Mouse (Mus musculus) frontal cortex, postnatal 36 days (tissue): ENCODE measurements at regions not wholly inside any gene's neighbourhood (a gene's known extent, or its start where the extent isn't known, plus 50 kb on each side); places are given as distances from the start of the nearest gene placed in this dataset.
"Not testable (repeated sequence)": the region's sequence is repeated elsewhere in the genome, so short reads cannot be mapped to it uniquely, and the experiment has no call there.

Experiments used
- DNase-seq, 2 experiments: peaks; one replicate each; pipeline ENCODE4 v3.0.0; 2022; ENCODE audit warnings: low spot score in 2 of 2

DNA sequence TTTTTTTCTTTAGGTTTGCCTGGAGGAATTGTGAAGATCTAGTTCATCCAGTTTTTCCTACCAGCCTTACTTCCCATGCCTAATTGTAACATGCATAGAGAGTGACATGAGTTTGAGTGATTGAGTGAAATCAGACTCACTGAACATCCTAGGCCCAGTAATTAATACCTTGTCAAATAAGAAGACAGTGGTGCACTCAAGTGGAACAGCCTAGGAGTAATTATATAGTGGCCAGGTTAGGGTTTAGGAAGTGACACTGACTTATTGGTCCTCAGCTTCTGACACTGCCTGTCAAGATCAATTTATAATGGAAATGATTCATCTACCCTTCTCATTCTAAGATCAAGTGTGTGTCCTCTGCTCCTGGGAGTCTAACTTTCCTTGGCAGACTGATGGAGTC is 250.8 kb downstream of the Tpbg start:
- DNase-seq = no peak

DNA sequence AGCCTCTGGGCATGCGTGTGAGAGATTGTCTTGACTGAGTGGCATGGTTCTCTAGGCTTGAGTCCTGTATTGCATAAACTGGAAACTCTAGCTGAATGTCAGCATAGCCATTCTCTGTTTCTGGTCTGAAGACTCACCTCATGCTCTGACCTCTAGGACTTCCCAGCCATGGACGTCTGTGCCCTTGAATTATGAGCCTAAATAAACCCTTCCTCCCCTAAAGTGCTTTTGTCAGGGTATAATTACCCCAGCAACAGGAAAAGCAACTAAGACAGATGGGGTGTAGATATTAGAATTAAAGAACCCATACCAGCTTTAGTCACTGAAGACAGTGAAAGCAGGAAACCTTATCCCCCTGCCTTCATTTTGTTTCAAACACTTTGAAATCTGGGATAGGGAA is 253.3 kb downstream of the Tpbg start:
- no peak for DNase-seq

DNA sequence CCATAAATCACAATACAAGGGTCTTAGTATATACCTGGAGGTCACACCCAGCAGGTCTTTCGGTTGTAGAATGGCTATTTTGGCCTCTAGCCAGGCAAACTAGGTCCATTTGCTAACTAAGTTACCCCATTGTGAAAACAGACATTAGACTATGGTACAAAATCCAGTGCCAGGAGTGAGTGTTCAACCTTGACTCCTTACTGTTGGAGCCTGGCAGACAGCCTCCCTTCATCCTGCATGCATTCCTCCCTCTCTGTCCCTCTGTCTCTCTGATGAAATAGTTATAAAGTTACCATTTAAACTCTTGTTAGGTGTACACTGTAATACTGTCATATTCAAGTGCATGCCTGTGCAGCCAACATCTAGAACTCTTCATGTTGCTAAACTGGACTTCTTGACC is 254.1 kb downstream of the Tpbg start:
- DNase-seq = no peak

DNA sequence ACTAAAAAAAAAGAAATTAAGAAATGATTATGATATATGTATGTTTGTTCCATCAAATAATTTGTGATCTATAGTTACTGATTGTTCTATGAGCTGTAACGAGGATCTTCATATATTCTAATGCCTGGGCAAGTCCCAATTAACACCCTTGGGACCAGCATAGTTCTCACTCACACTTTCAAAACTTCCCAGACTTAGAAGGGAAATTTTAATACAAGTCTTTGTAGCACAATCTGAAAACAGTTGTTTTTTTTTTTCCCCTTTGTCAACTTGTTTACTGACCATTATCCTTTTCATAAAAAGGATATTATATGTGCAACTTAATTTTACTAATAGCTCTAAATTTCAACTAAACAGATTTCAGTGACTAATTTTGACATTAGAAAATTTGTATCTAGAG is 257.1 kb downstream of the Tpbg start:
- no peak for DNase-seq

DNA sequence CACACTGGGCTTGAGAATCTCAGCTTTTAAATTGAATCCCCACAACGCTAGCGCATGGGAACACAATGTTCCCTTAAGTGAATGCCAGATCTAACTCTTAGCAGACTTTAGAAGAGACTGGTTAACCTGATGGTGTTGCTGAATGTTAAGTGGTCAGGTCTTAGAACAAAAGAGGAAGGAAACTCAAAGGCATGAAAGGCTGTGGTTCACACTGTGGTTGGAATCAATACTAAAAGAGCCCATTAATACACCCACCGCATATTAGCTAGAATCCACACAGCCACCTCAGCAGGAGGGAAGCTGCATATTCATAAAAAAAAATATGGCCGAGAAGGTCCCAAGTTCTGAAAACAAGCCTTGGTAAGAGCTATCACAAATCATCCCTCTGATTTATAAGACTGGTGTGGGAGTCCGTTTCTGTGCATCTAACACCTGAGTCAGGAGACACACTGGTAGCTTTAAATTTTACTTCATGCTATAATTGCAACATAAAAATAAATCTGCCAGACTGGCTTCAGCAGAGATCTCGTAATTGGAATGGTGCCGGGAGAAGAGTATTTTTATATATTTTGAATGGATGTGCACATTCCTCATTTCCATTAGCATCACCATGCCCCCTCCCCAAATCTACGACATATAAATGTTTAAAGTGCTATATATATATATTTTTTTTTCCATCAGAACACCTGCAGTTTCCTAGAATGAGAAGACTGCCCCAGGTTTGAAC is 259.3 kb downstream of the Tpbg start:
- peak in 1 of 2 experiments; percentile 14 for DNase-seq

DNA sequence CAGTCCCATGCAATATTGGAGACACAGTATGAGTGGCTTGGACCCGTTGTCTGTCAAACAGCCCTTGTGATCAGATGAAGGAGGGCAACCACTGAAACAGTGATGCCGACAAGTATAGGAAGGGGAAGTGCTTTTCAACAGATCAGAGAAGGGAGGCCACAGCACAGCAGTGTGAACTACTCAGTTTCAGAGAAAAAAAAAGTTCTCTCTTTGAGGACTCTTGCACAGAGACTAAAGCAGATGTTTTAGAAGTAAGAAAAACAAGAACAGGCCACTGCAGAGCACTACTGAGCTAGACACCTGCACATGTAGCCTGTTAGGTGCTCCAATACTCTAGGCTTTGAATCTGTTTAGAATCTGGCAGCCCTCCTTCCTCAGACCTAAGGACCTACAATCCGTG is 261.4 kb downstream of the Tpbg start:
- no peak for DNase-seq

DNA sequence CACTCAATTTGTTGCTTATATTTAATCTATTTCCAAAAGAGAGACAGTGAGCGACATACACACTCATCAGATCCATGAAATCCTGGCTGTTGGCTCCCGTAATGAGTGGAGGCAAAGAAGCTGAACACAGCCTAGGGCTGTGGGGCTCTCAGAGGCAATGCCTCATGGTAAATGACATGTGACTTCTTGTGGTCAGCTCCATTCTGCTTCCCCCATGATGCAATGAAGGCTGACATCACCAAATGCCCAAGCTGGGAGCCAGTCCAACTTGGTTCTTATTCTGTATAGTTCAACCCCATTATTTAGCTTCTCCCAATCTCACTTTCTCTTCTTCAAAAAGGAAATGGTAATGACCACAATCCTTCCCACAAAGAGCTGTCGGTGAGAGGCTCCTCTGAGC is 262.5 kb downstream of the Tpbg start:
- no peak for DNase-seq

DNA sequence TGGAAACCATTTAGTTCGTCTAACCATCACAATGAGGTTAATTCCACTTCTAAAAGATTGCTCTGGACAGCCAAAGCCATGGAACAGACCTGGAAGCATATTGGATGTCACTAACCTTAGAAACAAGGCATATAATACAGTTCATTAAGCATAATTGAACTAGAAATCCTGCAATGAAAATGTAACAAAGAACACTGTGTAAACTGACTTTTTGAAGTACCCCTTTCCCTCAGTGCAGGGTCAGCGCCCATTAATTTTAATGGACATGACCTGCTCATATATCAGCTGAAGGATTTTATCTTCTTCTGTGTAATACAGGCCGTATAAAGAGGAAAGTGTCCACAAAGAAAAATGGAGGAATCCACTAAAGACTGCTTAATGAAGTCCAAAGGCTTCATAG is 263.7 kb downstream of the Tpbg start:
- no peak for DNase-seq

DNA sequence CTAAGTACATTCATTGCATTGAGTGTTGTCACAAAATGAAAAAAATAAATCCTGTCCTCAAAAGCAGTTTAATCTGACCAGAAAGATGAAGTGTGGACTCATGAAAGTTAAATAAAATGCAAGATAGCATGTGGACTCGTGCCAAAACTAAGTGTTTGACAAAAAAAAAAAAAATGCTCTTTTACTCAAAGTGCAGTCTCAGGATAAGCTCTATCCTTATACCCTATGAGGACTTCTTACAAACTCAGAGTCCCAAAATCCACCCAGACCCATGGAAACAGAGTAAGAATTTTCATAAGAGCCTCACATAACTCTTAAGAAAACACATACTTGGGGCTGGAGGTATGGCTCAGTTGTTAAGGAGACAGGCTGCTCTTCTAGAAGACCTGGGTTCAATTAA is 267.7 kb downstream of the Tpbg start:
- no peak for DNase-seq

DNA sequence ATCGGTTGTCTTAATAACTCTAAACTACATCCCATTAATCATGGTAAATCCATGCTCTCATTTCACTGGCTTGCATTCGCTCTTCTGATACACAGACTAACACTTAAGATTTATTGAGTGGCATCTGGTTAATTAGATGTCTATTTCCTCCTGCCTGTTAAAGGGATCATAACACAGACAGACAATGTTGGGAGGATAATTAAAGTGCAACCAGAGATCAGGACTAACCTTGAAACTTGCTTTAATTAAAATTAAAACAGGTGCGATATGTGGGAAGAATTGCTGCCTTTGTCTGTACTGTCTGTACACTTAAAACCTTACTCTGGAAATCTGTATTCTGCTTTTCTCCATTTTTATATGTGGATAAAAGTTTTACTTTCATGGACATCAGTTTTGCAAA is 277.2 kb downstream of the Tpbg start:
- no peak for DNase-seq

DNA sequence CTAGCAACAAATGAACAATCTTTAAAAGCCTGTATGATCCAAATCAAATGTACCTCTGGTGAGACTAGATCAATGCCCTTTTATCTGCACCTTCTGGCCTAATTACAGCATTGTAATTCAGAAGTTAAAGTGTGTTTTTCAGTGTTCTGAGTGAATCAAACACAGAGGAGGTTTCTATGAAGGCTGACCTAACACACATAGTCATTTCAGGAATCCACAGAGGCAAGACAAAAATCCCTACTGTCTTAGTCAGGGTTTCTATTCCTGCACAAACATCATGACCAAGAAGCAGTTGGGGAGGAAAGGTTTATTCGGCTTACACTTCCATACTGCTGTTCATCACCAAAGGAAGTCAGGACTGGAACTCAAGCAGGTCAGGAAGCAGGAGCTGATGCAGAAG is 293.4 kb downstream of the Tpbg start:
- not testable (repeated sequence) for DNase-seq

DNA sequence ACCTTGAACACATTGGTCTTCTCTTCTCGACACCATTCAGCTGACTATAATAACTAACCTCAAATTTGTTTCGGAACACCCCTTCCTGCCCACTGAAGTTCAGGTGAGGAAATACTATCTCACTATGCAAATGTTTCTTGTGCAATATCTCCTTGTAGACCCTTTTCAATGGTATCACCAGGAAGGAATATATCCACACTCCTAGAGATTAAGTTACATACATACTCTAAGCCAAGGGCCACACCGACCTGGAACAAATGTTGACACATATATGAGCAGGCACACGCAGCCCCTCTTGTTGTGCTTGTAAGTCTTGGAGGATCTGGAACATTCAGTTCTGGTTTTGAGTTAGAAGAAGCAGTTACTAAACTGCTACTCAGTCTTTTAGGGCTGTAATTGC is 303.7 kb downstream of the Tpbg start:
- DNase-seq = no peak

DNA sequence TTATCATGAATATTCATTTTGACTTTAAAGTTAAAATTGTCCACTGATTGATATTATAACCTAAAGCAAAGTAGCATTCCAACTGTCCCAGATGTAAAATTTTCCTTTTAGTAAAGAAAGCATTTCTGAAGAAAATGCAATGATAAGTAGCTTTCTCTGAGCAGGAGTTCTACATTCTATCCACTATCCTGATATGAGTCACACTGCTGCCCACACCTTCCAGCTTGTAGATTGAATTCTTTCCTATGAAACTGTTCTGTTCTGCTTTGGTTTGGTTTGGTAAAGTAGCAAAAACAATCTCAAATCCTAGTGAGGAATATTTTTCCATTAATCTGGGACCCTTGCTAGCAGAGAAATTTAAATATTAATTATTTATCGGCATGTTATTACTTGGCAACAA is 304.4 kb downstream of the Ube2cbp start:
- peak in 1 of 2 experiments; percentile 27 for DNase-seq

DNA sequence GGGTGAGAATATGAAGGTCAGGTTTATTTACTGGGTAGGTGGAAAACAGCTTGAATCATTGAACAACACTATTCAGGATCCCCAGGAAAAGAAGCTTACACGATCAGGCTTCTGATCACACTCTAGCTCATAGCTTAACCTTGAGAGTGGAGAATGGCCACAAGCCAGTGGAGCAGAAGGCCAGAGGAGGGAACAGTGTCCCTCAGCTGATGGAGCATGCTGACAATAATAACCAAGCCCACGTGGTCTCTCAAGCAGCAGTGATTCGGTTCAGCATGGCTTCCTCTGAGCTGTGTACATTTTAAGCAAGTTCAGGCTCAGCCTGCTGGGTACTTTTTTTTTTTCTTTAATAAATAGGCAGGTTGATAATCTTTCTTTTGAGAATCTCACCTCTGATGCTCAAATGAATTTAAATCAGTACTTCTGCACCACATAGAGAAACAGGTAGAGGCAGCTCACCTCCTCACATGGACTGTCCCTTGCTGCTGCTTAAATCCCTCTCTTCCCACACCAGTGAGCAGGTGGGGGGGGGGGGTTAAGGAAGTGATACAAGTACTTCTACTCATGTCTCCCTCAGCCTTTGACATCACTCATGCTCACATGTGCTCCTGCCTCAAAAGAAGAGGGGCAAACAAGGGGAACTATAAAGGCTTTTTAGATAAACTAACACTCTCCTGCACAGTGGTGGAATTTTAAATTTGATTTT is 298.2 kb downstream of the Ube2cbp start:
- no peak for DNase-seq

DNA sequence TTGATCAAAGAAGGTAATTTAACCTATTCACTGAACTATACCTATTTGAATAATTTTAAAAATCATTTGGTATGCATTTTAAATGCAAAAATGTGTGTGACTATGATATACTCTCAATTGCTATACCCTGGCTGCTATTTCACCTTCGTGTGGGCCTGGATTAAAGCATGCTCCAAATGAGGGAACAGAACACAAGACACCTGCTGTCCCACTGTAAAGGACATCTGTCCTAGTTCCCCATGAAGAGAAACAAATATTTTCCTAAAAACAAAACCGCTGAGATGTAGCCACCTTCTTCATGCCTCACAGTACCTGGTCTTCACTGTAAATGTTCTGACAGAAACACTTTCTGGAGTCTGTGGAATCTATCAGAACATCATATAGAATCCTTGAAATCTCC is 294.0 kb downstream of the Ube2cbp start:
- DNase-seq = no peak

DNA sequence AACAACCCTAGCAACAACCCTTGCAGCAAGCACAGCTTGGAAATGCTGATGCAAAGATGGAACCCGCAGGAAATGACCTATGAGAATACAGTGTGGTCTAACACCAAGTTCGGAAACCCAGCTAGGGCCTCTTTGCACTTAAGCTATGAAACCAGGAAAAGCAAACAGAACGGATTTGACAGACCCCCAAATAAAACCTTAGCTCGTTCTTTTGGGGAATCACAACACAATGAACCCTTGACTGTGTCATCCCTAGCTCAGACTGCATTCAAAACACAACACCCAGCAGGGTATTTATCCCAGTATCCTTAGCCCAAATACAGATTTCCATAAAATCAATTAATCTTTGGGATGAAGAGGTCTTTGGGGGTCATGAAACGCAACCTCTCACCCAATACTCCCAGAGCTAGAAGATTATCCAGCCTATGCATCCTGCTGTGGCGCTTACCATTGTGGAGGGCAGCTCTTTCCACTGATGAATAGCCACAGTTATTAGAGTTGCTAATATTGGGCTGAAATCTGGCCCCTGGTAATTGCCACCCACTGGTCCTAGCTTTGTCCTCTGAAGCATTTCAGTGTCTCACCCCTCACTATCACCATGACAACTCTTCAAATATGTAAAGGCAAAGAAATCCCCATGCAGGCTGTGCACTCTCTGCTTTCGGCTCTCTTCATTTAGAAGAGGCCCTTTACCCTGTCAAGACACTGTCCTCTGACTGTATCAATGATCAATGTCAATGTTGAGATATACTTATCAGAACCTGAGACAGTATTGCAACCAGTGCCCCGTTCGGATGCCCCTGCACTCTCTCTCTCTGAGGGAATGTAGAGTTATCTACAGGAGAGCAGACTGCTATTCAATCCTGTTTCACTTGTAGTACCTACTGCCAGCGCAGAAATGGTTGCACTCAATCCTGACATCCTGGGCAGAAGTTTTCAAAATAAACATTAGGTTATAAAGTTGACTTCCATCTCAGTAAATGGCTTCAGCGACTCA is 277.7 kb downstream of the Ube2cbp start:
- no peak for DNase-seq

DNA sequence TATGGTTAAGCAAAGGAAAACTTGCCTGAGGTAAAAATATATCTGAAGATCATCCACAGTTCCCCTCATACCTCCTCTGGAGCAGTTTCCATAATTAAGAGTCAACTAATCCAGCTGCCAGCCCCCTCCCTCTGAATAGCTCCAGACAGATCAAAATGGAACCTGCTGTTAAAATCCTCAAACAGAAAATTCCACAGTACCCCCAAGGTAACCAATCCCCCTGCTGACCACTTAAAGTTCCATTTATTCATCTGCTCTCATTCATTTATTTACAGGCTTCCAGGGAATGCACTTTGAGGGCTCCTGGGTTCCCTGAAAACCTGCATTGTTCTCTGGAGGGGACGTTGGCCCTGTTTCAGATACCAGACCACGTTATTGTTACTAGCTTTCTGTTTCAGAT is 275.9 kb downstream of the Ube2cbp start:
- no peak for DNase-seq

DNA sequence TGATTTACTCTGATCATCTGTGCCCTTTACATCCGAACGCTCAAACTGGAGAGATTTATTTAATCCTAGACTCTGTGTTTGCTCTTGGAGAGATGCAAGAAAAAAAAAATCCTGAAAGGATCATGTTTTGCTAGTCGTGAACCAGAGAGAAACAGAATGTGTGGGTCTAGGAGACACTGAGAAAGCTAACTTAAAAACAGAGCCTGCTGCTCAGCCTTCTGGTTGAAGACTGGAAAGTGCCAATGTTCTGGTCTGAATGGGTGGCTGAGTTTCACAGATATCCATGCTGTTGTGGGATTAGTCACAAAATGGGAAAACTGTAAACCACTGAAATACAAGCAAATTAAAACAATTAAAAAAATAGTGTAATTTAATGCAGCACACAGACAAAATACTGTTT is 259.7 kb downstream of the Ube2cbp start:
- peak in 1 of 2 experiments; percentile 52 for DNase-seq

DNA sequence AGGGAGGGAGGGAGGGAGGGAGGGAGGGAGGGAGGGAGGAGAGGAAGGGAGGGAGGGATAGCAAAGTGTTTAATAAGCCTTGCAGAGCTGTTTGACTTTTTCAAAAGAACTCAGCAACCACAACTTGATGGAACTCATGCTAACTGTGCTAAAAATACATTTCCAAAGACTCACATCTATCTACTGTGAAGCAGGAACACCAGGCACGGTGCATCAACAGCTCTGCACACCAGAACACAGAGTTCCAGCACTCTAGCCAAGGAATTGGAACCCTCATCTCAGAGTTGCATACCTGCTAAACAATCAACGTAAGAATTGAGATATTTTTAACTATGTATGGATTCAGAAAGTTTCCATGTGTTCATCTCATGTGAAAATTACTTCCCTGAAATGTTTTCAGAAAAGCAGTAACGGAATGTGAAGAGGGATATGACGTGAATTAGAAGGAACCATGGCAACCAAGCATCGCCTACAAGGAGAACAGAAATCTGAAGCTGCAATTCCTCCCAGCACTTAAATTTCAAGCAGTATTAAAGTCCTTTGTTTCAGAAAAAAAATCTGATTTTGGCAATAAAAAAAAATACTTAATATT is 256.3 kb downstream of the Ube2cbp start:
- peak; percentile 32 to 36 for DNase-seq

DNA sequence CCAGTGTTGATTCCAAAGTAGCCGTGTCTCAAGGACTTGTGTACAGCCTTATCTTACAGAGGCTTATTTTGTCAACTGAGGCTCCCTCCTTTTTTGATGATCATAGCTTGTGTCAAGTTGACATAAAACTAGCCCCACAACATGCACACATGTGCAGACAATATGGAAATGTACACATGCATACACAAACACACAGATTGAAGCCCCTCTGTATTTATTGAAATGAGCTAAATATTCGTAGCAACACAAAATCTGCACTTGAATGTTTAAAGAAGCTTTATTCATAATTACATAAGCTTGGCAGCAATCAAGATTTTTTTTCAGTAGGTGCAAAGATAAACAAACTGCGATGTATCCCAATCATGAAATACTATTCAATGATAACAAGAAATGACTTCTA is 253.5 kb downstream of the Ube2cbp start:
- DNase-seq = no peak

DNA sequence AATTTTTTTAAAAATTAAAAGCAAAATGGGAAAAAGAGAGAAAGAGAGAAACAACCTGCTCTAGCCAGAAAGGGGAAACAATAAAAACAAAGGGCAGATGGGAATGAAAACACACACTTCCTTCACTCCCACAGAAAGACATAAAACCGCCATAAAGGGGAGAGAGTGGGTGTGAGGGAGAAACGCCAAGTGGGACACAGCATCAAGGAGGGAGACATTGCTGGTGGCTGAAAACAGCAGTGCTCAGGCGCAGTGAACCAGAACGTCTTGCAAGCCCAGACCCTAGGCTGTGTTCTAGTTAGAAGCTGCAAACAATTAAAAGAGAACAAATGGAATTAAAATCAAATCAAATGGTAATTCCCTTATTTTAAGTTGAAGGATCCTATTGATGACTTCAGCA is 245.1 kb downstream of the Ube2cbp start:
- peak in 1 of 2 experiments; percentile 36 for DNase-seq

DNA sequence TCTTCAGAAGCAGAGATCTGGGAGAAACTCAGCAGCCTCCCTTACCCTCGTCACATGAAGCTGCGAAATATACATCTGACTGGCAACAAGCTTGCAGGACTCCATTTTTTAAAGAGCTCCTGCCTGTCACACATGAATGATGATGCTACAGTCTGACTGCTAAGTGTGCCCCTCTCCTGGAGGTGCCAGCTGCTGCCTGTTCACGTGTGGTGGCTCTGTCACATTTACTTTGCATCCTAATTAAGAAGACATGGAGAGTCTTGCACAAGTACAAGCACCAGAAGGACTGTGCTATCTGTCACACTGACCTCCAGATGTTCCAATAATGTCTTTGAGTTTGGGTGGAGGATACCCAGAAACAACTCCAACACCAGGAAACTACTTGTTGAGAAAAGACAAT is 240.2 kb downstream of the Ube2cbp start:
- DNase-seq = no peak
